10 mouse cellular contexts compared by ENCODE assay signal in genomic region chr5:119749153-119749552, GRCm38 (mm10).
DNase-seq lines count a peak whose midpoint lies in the region; ATAC-seq and TF ChIP-seq lines count a peak whose summit lies in the region.
"Had no signal": no experiment of that assay in that cellular context is flagged by ENCODE, and none has a peak within 500 bp of the region (broad histone marks: within the 10 kb centered on the region; RNA-seq: fewer than 3 reads in every experiment).

No protein-coding gene starts in this region.

- no peak for ATAC-seq in forebrain, embryonic 12.5 days (ENCODE audit: low FRiP score)
- ATAC-seq in forebrain, embryonic 11.5 days (replicated peaks; ENCODE audit: low FRiP score): no peak
- no peak for ATAC-seq in kidney, postnatal 0 days (replicated peaks; ENCODE audit: low FRiP score, low read depth)
- peak; percentile 75 for ATAC-seq in lung, embryonic 16.5 days (ENCODE audit: low read depth)
- no peak for ATAC-seq in neural tube, embryonic 15.5 days (ENCODE audit: low FRiP score)

- H3K4me2 ChIP-seq in forebrain, embryonic 12.5 days: peak overlapping the region; percentile 43
- H3K4me2 ChIP-seq in forebrain, embryonic 11.5 days (ENCODE audit: low read depth, low read length, severe bottlenecking): no peak overlapping the region
- H3K4me2 ChIP-seq in kidney, postnatal 0 days (ENCODE audit: low read length): peak overlapping the region; percentile 16
- H3K4me2 ChIP-seq in lung, embryonic 16.5 days (ENCODE audit: low read depth, low read length): peak overlapping the region; percentile 46
- H3K4me2 ChIP-seq in neural tube, embryonic 15.5 days: peak overlapping the region; percentile 49

- H3K27ac ChIP-seq in forebrain, embryonic 12.5 days: no peak overlapping the region
- no peak overlapping the region for H3K27ac ChIP-seq in forebrain, embryonic 11.5 days (ENCODE audit: low read depth, low read length)
- H3K27ac ChIP-seq in kidney, postnatal 0 days: no peak overlapping the region
- no peak overlapping the region for H3K27ac ChIP-seq in lung, embryonic 16.5 days (ENCODE audit: low read length)
- no peak overlapping the region for H3K27ac ChIP-seq in neural tube, embryonic 15.5 days (replicated peaks)

- WGBS in forebrain, embryonic 12.5 days: 8% methylated on average over 16 of the region's 17 CpGs
- 7% methylated on average over 14 of the region's 17 CpGs for whole genome bisulfite sequencing in forebrain, embryonic 11.5 days
- 5% methylated on average over 14 of the region's 17 CpGs for WGBS in kidney, postnatal 0 days
- 8% methylated on average over 17 of the region's 17 CpGs for WGBS in lung, embryonic 16.5 days
- 7% methylated on average over 10 of the region's 17 CpGs for WGBS in neural tube, embryonic 15.5 days

- no peak overlapping the region for H3K9ac ChIP-seq in forebrain, embryonic 12.5 days
- H3K9ac ChIP-seq in forebrain, embryonic 11.5 days (ENCODE audit: low read length): no peak overlapping the region
- H3K9ac ChIP-seq in kidney, postnatal 0 days (ENCODE audit: low read depth, low read length): no peak overlapping the region
- H3K9ac ChIP-seq in lung, embryonic 16.5 days (ENCODE audit: low read length): no peak overlapping the region
- no peak overlapping the region; the same call in 1 of the 2 replicates for H3K9ac ChIP-seq in neural tube, embryonic 15.5 days (replicated peaks)

- H3K36me3 ChIP-seq in forebrain, embryonic 12.5 days (replicated peaks): no peaks in the 10 kb centered on the region
- H3K36me3 ChIP-seq in forebrain, embryonic 11.5 days (ENCODE audit: control insufficient read depth, insufficient read depth, low read length): no peaks in the 10 kb centered on the region
- no peaks in the 10 kb centered on the region for H3K36me3 ChIP-seq in kidney, postnatal 0 days (ENCODE audit: insufficient read depth, low read length)
- H3K36me3 ChIP-seq in lung, embryonic 16.5 days (ENCODE audit: control insufficient read depth, insufficient read depth, low read length): no peaks in the 10 kb centered on the region
- no peaks in the 10 kb centered on the region for H3K36me3 ChIP-seq in neural tube, embryonic 15.5 days

- H3K27me3 ChIP-seq in forebrain, embryonic 12.5 days: peaks cover 50% of the 10 kb centered on the region
- H3K27me3 ChIP-seq in forebrain, embryonic 11.5 days (ENCODE audit: control insufficient read depth, insufficient read depth, low read length): peaks cover 23% of the 10 kb centered on the region
- H3K27me3 ChIP-seq in kidney, postnatal 0 days (ENCODE audit: insufficient read depth, low read length): peaks cover 36% of the 10 kb centered on the region
- peaks cover 8% of the 10 kb centered on the region for H3K27me3 ChIP-seq in lung, embryonic 16.5 days (ENCODE audit: control insufficient read depth, insufficient read depth, low read depth, low read length)
- peaks cover 73% of the 10 kb centered on the region for H3K27me3 ChIP-seq in neural tube, embryonic 15.5 days (replicated peaks)

- H3K4me3 ChIP-seq in forebrain, embryonic 12.5 days (replicated peaks): no peak overlapping the region
- no peak overlapping the region; the same call in 1 of the 2 replicates for H3K4me3 ChIP-seq in forebrain, embryonic 11.5 days (ENCODE audit: low read depth, low read length)
- H3K4me3 ChIP-seq in kidney, postnatal 0 days (replicated peaks; ENCODE audit: low read depth, low read length): no peak overlapping the region
- no peak overlapping the region for H3K4me3 ChIP-seq in lung, embryonic 16.5 days (ENCODE audit: low read length)
- no peak overlapping the region for H3K4me3 ChIP-seq in neural tube, embryonic 15.5 days (replicated peaks)

- no peaks in the 10 kb centered on the region for H3K9me3 ChIP-seq in forebrain, embryonic 12.5 days
- no peaks in the 10 kb centered on the region for H3K9me3 ChIP-seq in forebrain, embryonic 11.5 days (ENCODE audit: control insufficient read depth, low read length)
- H3K9me3 ChIP-seq in kidney, postnatal 0 days (replicated peaks; ENCODE audit: low read length): no peaks in the 10 kb centered on the region
- no peaks in the 10 kb centered on the region for H3K9me3 ChIP-seq in lung, embryonic 16.5 days (ENCODE audit: control insufficient read depth, low read length)
- H3K9me3 ChIP-seq in neural tube, embryonic 15.5 days (replicated peaks): no peaks in the 10 kb centered on the region

- no peak for DNase-seq in forebrain, embryonic 11.5 days (ENCODE audit: low spot score)
- no peak for DNase-seq in kidney, postnatal 0 days (ENCODE audit: low spot score)
- no peak for DNase-seq in kidney, adult 11 months
- no peak for DNase-seq in layer of hippocampus, postnatal 14 days (ENCODE audit: low spot score in 2 of 2)
- no peak for DNase-seq in cerebellum, postnatal 25 days
- DNase-seq: liver; thymus, adult 18-20 months had no signal

- peaks cover 10% of the 10 kb centered on the region for H3K4me1 ChIP-seq in forebrain, embryonic 12.5 days
- peaks cover 7% of the 10 kb centered on the region; the same call in 1 of the 2 replicates for H3K4me1 ChIP-seq in forebrain, embryonic 11.5 days (replicated peaks; ENCODE audit: control insufficient read depth, insufficient read depth, low read length)
- H3K4me1 ChIP-seq in kidney, postnatal 0 days (replicated peaks; ENCODE audit: insufficient read depth, low read length): no peaks in the 10 kb centered on the region
- 0 out of 2 replicates have a peak, but pooled peaks cover 3% of the 10 kb centered on the region for H3K4me1 ChIP-seq in lung, embryonic 16.5 days (replicated peaks; ENCODE audit: control insufficient read depth, insufficient read depth, low read length)
- H3K4me1 ChIP-seq in neural tube, embryonic 15.5 days: peaks cover 8% of the 10 kb centered on the region

- TF ChIP-seq CTCF in kidney, postnatal 0 days (IDR thresholded peaks at IDR 0.05; ENCODE audit: low read depth): no peak
